Mouse (Mus musculus): Measurements from ENCODE around the gene Tfec.

Gene Tfec

GRCm38 (mm10) chr6:16797669-16798068 is 100.6 kb downstream of the Tfec start:
- ATAC-seq (ENCODE audit: insufficient number of reproducible peaks, low FRiP score, low TSS enrichment): peak; percentile 31; the same call in 1 of the 2 replicates

DNA sequence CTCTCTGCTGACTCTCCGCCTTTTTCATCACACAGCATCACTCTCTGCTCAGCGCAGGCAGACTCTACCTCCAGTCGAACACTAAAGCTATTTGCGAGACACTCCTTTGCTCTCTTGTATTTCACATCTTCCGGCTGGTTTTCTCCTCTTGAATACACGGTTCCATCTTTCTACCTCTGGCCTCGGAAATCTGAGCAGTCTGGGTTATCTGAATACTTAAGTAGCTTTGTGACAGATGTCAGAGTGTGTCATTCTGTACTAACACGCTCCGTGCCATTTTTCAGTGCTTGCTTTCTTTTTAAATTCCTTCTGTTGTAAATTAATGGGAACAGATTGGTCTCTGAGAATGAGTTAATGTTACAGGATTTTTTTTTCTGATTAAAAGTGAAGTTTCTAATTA is 101.3 kb downstream of the Tfec start:
- no peak for ATAC-seq (ENCODE audit: insufficient number of reproducible peaks, low FRiP score, low TSS enrichment)

- no peak for ATAC-seq (ENCODE audit: insufficient number of reproducible peaks, low FRiP score, low TSS enrichment)
Observed at GRCm38 (mm10) chr6:16794036-16794435, 104.2 kb downstream of the Tfec start.

DNA sequence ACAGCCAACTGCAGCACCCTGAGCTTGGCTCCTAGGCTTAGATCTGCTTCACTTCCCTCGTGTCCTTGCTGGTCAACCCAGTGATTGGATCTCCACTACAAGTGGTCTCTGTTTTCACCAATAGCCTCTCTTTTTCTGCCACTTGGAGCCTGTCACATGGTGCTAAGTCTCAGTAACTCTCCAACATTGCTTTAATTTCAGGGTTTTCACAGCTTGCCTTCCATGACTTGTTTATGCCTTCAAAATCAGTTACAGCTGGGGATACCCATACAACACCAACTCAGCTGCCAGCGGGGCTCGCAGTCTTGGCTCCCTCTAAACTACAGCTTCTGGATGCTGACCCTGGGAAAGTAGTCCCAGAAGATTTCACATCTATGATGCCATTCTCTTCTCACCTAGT is 113.1 kb downstream of the Tfec start:
- ATAC-seq (ENCODE audit: insufficient number of reproducible peaks, low FRiP score, low TSS enrichment): no peak

Data from cerebellum, adult (tissue).